Mouse (Mus musculus) stomach, postnatal 0 days (tissue): ENCODE measurements around the gene Palld.

Source experiments
- CTCF ChIP-seq: IDR thresholded peaks from 2 replicates; pipeline ENCODE4 v1.5.1; 2016; ENCODE audit warnings: antibody characterized with exemption, low read depth, mild to moderate bottlenecking, moderate library complexity
- EP300 ChIP-seq: optimal IDR thresholded peaks from 2 replicates; pipeline ENCODE3; 2016; ENCODE audit warnings: antibody characterized with exemption

GRCm38 (mm10) chr8:61569211-61569610, 333.3 kb downstream of the Palld start:
- TF ChIP-seq CTCF (no peak), EP300 (no peak)
